Mouse (Mus musculus): Measurements from ENCODE around the gene Shisa7. TPM values are rescaled to one million over a fixed set of nuclear protein-coding genes. Genes with fewer than 3 reads are reported as not detected.
"Not testable (repeated sequence)": the region's sequence is repeated elsewhere in the genome, so short reads cannot be mapped to it uniquely, and the experiment has no call there.

The Shisa7 gene
- polyA plus RNA-seq, 1 experiment from 2014 or later = 0.30 TPM

DNA sequence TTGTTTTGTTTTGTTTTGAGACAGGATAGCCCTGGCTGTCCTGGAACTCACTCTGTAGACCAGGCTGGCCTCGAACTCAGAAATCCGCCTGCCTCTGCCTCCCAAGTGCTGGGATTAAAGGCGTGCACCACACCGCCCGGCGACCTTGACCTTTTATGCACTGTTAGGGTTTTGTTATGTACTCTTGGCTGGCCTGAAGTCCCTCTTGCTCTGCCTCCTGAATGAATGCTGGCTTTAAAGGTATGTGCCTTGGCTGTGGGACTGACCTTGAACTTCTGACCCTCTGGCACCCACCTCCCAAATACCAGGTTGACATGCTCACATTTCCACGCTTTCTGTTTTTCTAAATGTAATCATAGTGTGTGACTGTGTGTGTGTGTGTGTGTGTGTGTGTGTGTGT, 23.6 kb downstream of the Shisa7 start:
- not testable (repeated sequence) for H3K36me3 ChIP-seq (ENCODE audit: control insufficient read depth, insufficient read depth, low read length); ATAC-seq (replicated peaks; ENCODE audit: low FRiP score, low TSS enrichment, low read depth)
- WGBS = 89% methylated on average over 7 of the region's 7 CpGs

DNA sequence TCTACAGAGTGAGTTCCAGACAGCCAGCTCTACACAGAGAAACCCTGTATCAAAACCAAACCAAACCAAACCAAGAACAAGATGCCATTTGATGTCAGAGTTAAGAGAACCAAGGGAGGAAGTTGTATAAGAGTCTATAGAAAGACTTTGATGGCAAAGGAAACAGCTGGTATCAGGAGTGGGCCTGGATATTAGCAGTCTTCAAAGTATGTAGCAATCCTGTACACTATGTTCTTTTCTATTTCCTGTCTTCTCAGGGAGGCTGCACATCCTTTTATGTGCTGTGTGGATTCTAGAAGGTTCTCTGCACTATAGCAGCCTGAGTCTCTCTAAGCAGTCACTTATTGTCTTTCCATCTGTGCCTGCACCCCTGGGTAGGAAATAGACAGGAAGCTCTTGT, 27.9 kb downstream of the Shisa7 start:
- H3K27ac ChIP-seq (ENCODE audit: low read depth) = no peak overlapping the region
- DNase-seq (ENCODE audit: low spot score) = no peak
- H3K4me2 ChIP-seq (ENCODE audit: low read length) = no peak overlapping the region
- H3K4me1 ChIP-seq (replicated peaks; ENCODE audit: control insufficient read depth, insufficient read depth, low read length) = no peaks in the 10 kb centered on the region; the same call in 1 of the 2 replicates
- no peaks in the 10 kb centered on the region for H3K9me3 ChIP-seq (ENCODE audit: control insufficient read depth, low read length)
- H3K9ac ChIP-seq (ENCODE audit: low read length) = no peak overlapping the region
- H3K27me3 ChIP-seq (replicated peaks; ENCODE audit: control insufficient read depth, insufficient read depth, low read length) = no peaks in the 10 kb centered on the region
- no peak for ATAC-seq (replicated peaks; ENCODE audit: low FRiP score, low TSS enrichment, low read depth)
- H3K36me3 ChIP-seq (ENCODE audit: control insufficient read depth, insufficient read depth, low read length) = no peaks in the 10 kb centered on the region
- no peak overlapping the region for H3K4me3 ChIP-seq (ENCODE audit: low read depth, low read length)

More for the DNA sequence above, 23.6 kb downstream of the Shisa7 start:
- not testable (repeated sequence) for H3K4me2 ChIP-seq (ENCODE audit: low read length); H3K27ac ChIP-seq (ENCODE audit: low read depth); H3K4me3 ChIP-seq (ENCODE audit: low read depth, low read length); H3K27me3 ChIP-seq (replicated peaks; ENCODE audit: control insufficient read depth, insufficient read depth, low read length); H3K4me1 ChIP-seq (replicated peaks; ENCODE audit: control insufficient read depth, insufficient read depth, low read length); H3K9ac ChIP-seq (ENCODE audit: low read length); DNase-seq (ENCODE audit: low spot score); H3K9me3 ChIP-seq (ENCODE audit: control insufficient read depth, low read length)

DNA sequence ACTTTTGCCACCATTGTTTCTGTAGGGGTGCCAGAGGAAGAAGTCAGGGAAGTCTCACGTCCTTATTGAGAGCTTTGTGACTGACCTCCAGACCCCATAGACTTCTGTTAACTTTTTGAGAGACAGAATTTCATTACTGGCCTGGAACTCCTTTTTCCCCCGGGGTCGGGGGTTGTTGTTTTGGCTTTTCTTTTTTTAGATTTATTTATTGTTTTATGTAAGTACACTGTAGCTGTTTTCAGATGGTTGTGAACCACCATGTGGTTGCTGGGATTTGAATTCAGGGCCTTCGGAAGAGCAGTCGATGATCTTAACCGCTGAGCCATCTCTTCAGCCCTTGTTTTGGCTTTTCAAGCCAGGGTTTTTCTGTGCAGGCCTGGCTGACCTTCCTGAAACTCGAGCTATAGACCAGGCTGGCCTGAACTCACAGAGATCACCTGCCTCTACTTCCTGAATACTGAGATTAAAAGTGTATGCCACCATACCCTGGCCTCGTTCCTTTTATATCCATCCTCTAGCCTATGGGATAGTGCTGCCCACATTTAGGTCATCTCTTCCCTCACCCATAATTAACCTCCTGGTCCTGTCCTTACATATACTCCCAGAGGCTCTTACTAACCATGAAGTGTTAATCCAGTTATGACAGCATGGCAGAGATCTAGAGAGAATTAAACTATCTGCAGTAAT, 31.2 kb downstream of the Shisa7 start:
- ATAC-seq (replicated peaks; ENCODE audit: low FRiP score, low TSS enrichment, low read depth) = no peak
- Histone ChIP-seq H3K36me3 (ENCODE audit: control insufficient read depth, insufficient read depth, low read length) (peaks cover 26% of the 10 kb centered on the region), H3K4me2 (ENCODE audit: low read length) (peak overlapping the region; percentile 57), H3K9me3 (ENCODE audit: control insufficient read depth, low read length) (no peaks in the 10 kb centered on the region), H3K4me3 (ENCODE audit: low read depth, low read length) (peak overlapping the region; percentile 95), H3K4me1 (replicated peaks; ENCODE audit: control insufficient read depth, insufficient read depth, low read length) (peaks cover 21% of the 10 kb centered on the region), H3K27me3 (replicated peaks; ENCODE audit: control insufficient read depth, insufficient read depth, low read length) (no peaks in the 10 kb centered on the region), H3K9ac (ENCODE audit: low read length) (peak overlapping the region; percentile 47), H3K27ac (ENCODE audit: low read depth) (peak overlapping the region; percentile 98)
- no peak for DNase-seq (ENCODE audit: low spot score)
- 23% methylated on average over 8 of the region's 8 CpGs for WGBS

DNA sequence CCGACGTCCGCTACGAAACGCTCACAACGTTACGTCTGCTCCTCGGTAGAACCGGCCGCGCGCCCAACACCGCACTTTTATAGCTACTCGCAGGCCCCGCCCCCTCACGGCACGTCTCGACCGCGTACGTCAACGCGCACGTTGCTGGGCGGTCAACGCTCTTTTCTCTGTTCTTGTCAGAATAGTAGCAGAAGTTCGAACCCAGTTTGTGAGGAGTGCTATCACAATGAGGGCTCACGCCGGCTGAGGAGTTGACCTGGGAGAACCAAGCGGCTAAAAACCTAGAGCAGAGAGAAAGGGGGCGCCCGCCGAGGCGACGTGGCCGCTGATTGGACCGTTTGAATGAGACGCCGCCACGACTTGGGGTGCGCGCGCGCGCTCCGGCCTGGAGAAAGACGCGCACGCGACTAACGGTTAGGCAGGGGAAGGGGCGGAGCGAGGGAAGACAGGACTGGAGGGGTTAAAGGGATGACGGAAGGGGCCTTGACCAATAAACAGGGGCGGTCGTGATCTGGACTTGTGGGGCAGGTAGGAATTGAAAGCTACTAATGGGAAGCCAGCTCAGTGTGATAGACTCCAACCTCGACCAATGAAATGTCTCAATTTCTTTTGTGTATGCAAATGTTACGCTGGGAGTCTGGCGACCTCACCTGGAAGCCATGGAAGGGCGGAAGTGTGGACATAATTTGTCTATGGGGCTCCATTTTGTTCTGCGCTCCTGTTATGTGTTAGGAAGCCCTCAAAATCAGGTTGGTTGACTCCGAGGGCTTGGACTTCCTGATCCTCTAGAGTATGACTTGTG, 32.0 kb downstream of the Shisa7 start, which contains the start of gene Ube2s:
TSS of gene Ube2s (minus strand) at position 288 of the 802 bp plus-strand sequence.
- H3K4me1 ChIP-seq (replicated peaks; ENCODE audit: control insufficient read depth, insufficient read depth, low read length) = peaks cover 21% of the 10 kb centered on the region
- H3K9ac ChIP-seq (ENCODE audit: low read length) = peak within 1 kb of the TSS; percentile 98
- under 1% methylated on average over 62 of the region's 62 CpGs for WGBS
- H3K27me3 ChIP-seq (replicated peaks; ENCODE audit: control insufficient read depth, insufficient read depth, low read length) = no peaks in the 10 kb centered on the region
- ATAC-seq (replicated peaks; ENCODE audit: low FRiP score, low TSS enrichment, low read depth) (peak; percentile 99), DNase-seq (ENCODE audit: low spot score) (peak; percentile 100)
- peak within 1 kb of the TSS; percentile 98 for H3K27ac ChIP-seq (ENCODE audit: low read depth)
- peak within 1 kb of the TSS; percentile 95 for H3K4me3 ChIP-seq (ENCODE audit: low read depth, low read length)
- no peaks in the 10 kb centered on the region for H3K9me3 ChIP-seq (ENCODE audit: control insufficient read depth, low read length)
- H3K36me3 ChIP-seq (ENCODE audit: control insufficient read depth, insufficient read depth, low read length) = peaks cover 30% of the 10 kb centered on the region
- H3K4me2 ChIP-seq (ENCODE audit: low read length) = peak within 1 kb of the TSS; percentile 82

DNA sequence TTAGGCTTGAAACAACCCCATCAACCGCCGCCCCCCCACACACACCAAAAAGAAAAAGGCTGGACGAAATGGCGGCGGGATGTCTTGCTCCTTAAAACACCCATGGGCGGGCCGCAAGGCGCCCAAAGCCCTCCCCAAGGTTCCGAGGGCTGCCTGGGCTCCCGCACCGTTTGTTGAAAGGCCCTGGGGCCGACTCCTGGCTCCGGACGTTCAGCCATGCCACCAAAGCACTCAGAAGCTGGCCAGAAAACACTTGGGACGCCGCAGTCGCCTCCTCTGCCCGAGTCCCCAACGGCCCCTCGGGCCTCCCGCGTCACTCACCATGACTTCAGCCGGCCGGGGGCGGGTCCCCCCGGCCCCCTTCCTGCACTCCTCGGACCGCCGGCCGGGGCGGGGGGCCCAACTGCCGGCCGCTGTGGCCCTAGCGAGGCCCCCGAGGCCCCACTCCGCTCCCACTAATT, 32.6 kb downstream of the Shisa7 start:
- peak overlapping the region; percentile 82 for H3K4me2 ChIP-seq (ENCODE audit: low read length)
- DNase-seq (ENCODE audit: low spot score) (peak; percentile 81), ATAC-seq (replicated peaks; ENCODE audit: low FRiP score, low TSS enrichment, low read depth) (peak; percentile 26)
- H3K4me3 ChIP-seq (ENCODE audit: low read depth, low read length) = peak overlapping the region; percentile 95
- H3K36me3 ChIP-seq (ENCODE audit: control insufficient read depth, insufficient read depth, low read length) = peaks cover 37% of the 10 kb centered on the region
- no peaks in the 10 kb centered on the region for H3K27me3 ChIP-seq (replicated peaks; ENCODE audit: control insufficient read depth, insufficient read depth, low read length)
- H3K9me3 ChIP-seq (ENCODE audit: control insufficient read depth, low read length) = no peaks in the 10 kb centered on the region
- H3K27ac ChIP-seq (ENCODE audit: low read depth) = peak overlapping the region; percentile 98
- peaks cover 21% of the 10 kb centered on the region for H3K4me1 ChIP-seq (replicated peaks; ENCODE audit: control insufficient read depth, insufficient read depth, low read length)
- H3K9ac ChIP-seq (ENCODE audit: low read length) = peak overlapping the region; percentile 98
- WGBS = under 1% methylated on average over 33 of the region's 36 CpGs

DNA sequence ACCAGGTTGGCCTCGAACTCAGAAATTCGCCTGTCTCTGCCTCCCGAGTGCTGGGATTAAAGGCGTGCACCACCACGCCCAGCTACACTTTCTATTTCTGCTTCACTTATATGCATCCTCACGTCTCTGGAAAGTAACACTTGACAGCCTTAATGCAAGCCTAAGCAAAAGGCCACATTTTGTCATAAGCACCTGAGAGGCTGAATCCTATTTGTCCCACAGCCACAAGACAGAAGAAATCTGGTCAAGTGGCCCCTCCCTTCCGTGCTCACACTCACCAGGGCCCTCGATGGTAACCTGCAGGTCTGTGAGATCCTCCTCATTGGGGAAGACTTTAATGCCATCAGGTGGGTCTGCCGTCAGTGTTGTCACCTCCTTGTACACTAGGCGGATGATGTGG, 33.4 kb downstream of the Shisa7 start:
- not testable (repeated sequence) for H3K27me3 ChIP-seq (replicated peaks; ENCODE audit: control insufficient read depth, insufficient read depth, low read length); ATAC-seq (replicated peaks; ENCODE audit: low FRiP score, low TSS enrichment, low read depth); DNase-seq (ENCODE audit: low spot score); H3K9me3 ChIP-seq (ENCODE audit: control insufficient read depth, low read length); H3K27ac ChIP-seq (ENCODE audit: low read depth)
- H3K4me2 ChIP-seq (ENCODE audit: low read length) = peak overlapping the region; percentile 82
- H3K36me3 ChIP-seq (ENCODE audit: control insufficient read depth, insufficient read depth, low read length) = peaks cover 44% of the 10 kb centered on the region
- H3K4me1 ChIP-seq (replicated peaks; ENCODE audit: control insufficient read depth, insufficient read depth, low read length) = peaks cover 21% of the 10 kb centered on the region
- peak overlapping the region; percentile 95 for H3K4me3 ChIP-seq (ENCODE audit: low read depth, low read length)
- 39% methylated on average over 10 of the region's 10 CpGs for WGBS
- peak overlapping the region; percentile 98 for H3K9ac ChIP-seq (ENCODE audit: low read length)

DNA sequence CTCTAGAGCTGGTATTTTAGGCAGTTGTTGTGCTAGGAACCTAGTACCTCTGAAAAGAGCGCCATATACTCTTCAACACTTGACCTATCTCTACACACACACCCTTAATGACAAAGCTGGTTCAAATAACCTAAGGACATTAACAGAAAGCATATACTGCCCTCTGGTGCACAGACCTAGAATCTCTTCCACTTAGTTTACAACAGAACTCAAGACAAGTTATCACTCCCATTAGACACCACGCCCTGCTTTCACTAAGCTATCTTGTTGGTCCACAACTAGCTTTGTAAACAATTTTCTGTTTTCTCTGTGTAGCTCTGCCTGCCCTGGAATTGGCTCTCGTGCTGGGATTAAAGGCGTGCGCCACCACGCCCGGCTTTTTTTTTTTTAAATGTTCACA, 37.8 kb downstream of the Shisa7 start:
- no peak for DNase-seq (ENCODE audit: low spot score)
- peaks cover 51% of the 10 kb centered on the region for H3K36me3 ChIP-seq (ENCODE audit: control insufficient read depth, insufficient read depth, low read length)

DNA sequence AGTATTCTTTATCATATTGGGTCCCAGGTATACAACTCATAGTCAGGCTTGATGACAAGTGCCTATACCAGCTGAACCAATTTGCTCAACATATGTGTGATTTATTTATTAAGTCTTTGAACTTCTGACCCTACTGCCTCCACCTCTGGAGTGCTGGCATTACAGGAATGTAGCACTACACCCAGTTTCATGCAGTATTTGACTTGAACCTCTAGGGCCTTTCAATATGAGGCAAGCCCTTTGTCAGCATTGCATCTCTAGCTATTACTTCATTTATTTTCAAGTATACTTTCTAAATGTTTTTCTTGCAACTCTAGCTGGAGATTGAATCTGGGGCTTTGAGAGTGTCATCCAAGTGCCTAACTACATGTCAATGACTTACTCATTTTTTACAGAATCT, 42.2 kb downstream of the Shisa7 start:
- no peak for ATAC-seq (replicated peaks; ENCODE audit: low FRiP score, low TSS enrichment, low read depth)
- Histone ChIP-seq H3K9ac (ENCODE audit: low read length) (no peak overlapping the region), H3K9me3 (ENCODE audit: control insufficient read depth, low read length) (no peaks in the 10 kb centered on the region), H3K4me2 (ENCODE audit: low read length) (no peak overlapping the region), H3K27ac (ENCODE audit: low read depth) (no peak overlapping the region), H3K4me1 (replicated peaks; ENCODE audit: control insufficient read depth, insufficient read depth, low read length) (no peaks in the 10 kb centered on the region), H3K36me3 (ENCODE audit: control insufficient read depth, insufficient read depth, low read length) (peaks cover 28% of the 10 kb centered on the region), H3K27me3 (replicated peaks; ENCODE audit: control insufficient read depth, insufficient read depth, low read length) (no peaks in the 10 kb centered on the region), H3K4me3 (ENCODE audit: low read depth, low read length) (no peak overlapping the region)
- no peak for DNase-seq (ENCODE audit: low spot score)

More for the DNA sequence above, 37.8 kb downstream of the Shisa7 start:
- Histone ChIP-seq H3K9ac (ENCODE audit: low read length) (no peak overlapping the region), H3K27me3 (replicated peaks; ENCODE audit: control insufficient read depth, insufficient read depth, low read length) (no peaks in the 10 kb centered on the region), H3K4me3 (ENCODE audit: low read depth, low read length) (no peak overlapping the region), H3K27ac (ENCODE audit: low read depth) (no peak overlapping the region), H3K9me3 (ENCODE audit: control insufficient read depth, low read length) (no peaks in the 10 kb centered on the region), H3K4me1 (replicated peaks; ENCODE audit: control insufficient read depth, insufficient read depth, low read length) (peaks cover 21% of the 10 kb centered on the region), H3K4me2 (ENCODE audit: low read length) (no peak overlapping the region)
- WGBS = 90% methylated on average over 7 of the region's 7 CpGs
- ATAC-seq (replicated peaks; ENCODE audit: low FRiP score, low TSS enrichment, low read depth) = no peak
